Mouse (Mus musculus) MEL (cell line): ENCODE measurements around the gene Pecam1.

Experiments used
- BHLHE40 ChIP-seq: IDR thresholded peaks from 2 replicates; pipeline ENCODE4 v1.6.1; 2012; ENCODE audit warnings: low read depth, mild to moderate bottlenecking, inconsistent platforms, low read length, improper control_type of control experiment, borderline replicate concordance
- CTCF ChIP-seq, 3 experiments: IDR thresholded peaks in 2 of 3; conservative IDR thresholded peaks in 1 of 3; 2 replicates each; pipeline ENCODE4 v1.5.1; 2011 to 2012; ENCODE audit warnings: low read length in 3 of 3, low read depth in 2 of 3, mild to moderate bottlenecking in 2 of 3, improper control_type of control experiment in 1 of 3, inconsistent platforms in 1 of 3, mixed read lengths in 1 of 3, moderate library complexity in 1 of 3; ENCODE audit not compliant: control insufficient read depth in 1 of 3, insufficient read depth in 1 of 3, poor library complexity in 1 of 3, severe bottlenecking in 1 of 3
- E2F4 ChIP-seq: IDR thresholded peaks from 2 replicates; pipeline ENCODE4 v1.6.1; 2011; ENCODE audit warnings: low read depth, low read length, improper control_type of control experiment, borderline replicate concordance
- MAX ChIP-seq: IDR thresholded peaks from 2 replicates; pipeline ENCODE4 v1.6.1; 2011; ENCODE audit warnings: low read length, improper control_type of control experiment
- MXI1 ChIP-seq: IDR thresholded peaks from 2 replicates; pipeline ENCODE4 v1.6.1; 2011; ENCODE audit warnings: mild to moderate bottlenecking, low read depth, low read length, improper control_type of control experiment
- MYC ChIP-seq: IDR thresholded peaks from 2 replicates; pipeline ENCODE4 v1.6.1; 2011; ENCODE audit warnings: low read depth, mild to moderate bottlenecking, low read length, improper control_type of control experiment, moderate library complexity
- POLR2A ChIP-seq, 2 experiments: IDR thresholded peaks; 2 replicates each; pipeline ENCODE4 v1.6.1; 2011 to 2012; ENCODE audit warnings: low read length in 2 of 2, mild to moderate bottlenecking in 2 of 2, control low read depth in 1 of 2, improper control_type of control experiment in 1 of 2, low read depth in 1 of 2, moderate library complexity in 1 of 2; ENCODE audit not compliant: control insufficient read depth in 1 of 2, insufficient read depth in 1 of 2, poor library complexity in 1 of 2
- SMC3 ChIP-seq: IDR thresholded peaks from 2 replicates; pipeline ENCODE4 v1.6.1; 2011; ENCODE audit warnings: low read depth, low read length, improper control_type of control experiment
- TAL1 ChIP-seq: IDR thresholded peaks from 2 replicates; pipeline ENCODE4 v1.6.1; 2012; ENCODE audit warnings: mild to moderate bottlenecking, inconsistent platforms, low read length, moderate library complexity, mixed read lengths
- TBP ChIP-seq: IDR thresholded peaks from 2 replicates; pipeline ENCODE4 v1.8.0; 2011; ENCODE audit warnings: low read depth, low read length, improper control_type of control experiment
- USF1 ChIP-seq: IDR thresholded peaks from 2 replicates; pipeline ENCODE4 v1.6.1; 2014; ENCODE audit warnings: low read depth, mild to moderate bottlenecking, inconsistent platforms, low read length, improper control_type of control experiment, moderate library complexity
- ZC3H11A ChIP-seq: IDR thresholded peaks from 2 replicates; pipeline ENCODE4 v1.6.1; 2012; ENCODE audit warnings: low read depth, mild to moderate bottlenecking, inconsistent platforms, low read length, improper control_type of control experiment
- ZKSCAN1 ChIP-seq: IDR thresholded peaks from 2 replicates; pipeline ENCODE4 v1.6.1; 2012; ENCODE audit warnings: low read depth, mild to moderate bottlenecking, inconsistent platforms, low read length, improper control_type of control experiment, moderate library complexity
- ZNF384 ChIP-seq: IDR thresholded peaks from 2 replicates; pipeline ENCODE4 v1.6.1; 2012; ENCODE audit warnings: low read depth, mild to moderate bottlenecking, inconsistent platforms, low read length, improper control_type of control experiment

GRCm38 (mm10) chr11:106607316-106607715 is 143.1 kb downstream of the Pecam1 start:
- TF ChIP-seq USF1 (no peak), CTCF (IDR thresholded peaks at IDR 0.05 in 2 of 3, conservative IDR thresholded peaks at IDR 0.05 in 1 of 3; ENCODE audit: control insufficient read depth in 1 of 3, insufficient read depth in 1 of 3, low read depth in 2 of 3, low read length in 3 of 3, poor library complexity in 1 of 3, severe bottlenecking in 1 of 3) (no peak), POLR2A (IDR thresholded peaks at IDR 0.05; ENCODE audit: control insufficient read depth in 1 of 2, insufficient read depth in 1 of 2, low read depth in 1 of 2, low read length in 2 of 2, poor library complexity in 1 of 2) (no peak), ZC3H11A (no peak), BHLHE40 (no peak), MYC (no peak), TAL1 (no peak), ZKSCAN1 (no peak), TBP (no peak), MXI1 (no peak), E2F4 (no peak), ZNF384 (no peak), MAX (no peak), SMC3 (no peak)
